Mouse (Mus musculus) E14TG2a.4 (cell line): Measurements from ENCODE around the gene C1qtnf9.

Experiments used
- CTCF ChIP-seq: conservative IDR thresholded peaks from 2 replicates; pipeline ENCODE4 v1.5.1; 2014; ENCODE audit warnings: low read length
- POU5F1 ChIP-seq: IDR thresholded peaks from 2 replicates; pipeline ENCODE4 v1.6.1; 2014; ENCODE audit warnings: low read length, borderline replicate concordance

- no peak for TF ChIP-seq CTCF
- no peak for TF ChIP-seq POU5F1
These were observed 37.0 kb downstream of the C1qtnf9 start for GRCm38 (mm10) chr14:60804978-60805377.
